Mouse (Mus musculus): Measurements from ENCODE around the gene Pitpna. TPM values are rescaled to one million over a fixed set of nuclear protein-coding genes. Genes with fewer than 3 reads are reported as not detected.

The Pitpna gene
- polyA plus RNA-seq, 1 experiment from 2014 or later: 141 TPM

GRCm38 (mm10) chr11:75572301-75572791 is 15.6 kb upstream of the Pitpna start:
- TF ChIP-seq CTCF (IDR thresholded peaks at IDR 0.05): no peak
- in situ Hi-C loops (cut with MboI; ENCODE audit: low pct_unique_long_range_greater_than_20kb): loop anchor here (5.0 to 10.0 kb wide), 2 partner anchors 40 to 178 kb away; partner anchors contain the start of gene Slc43a2
- ATAC-seq: no peak
- POLR2A ChIA-PET: interaction anchor here (0.5 to 2.2 kb wide), 3 partner anchors 42 to 52 kb away, joined by 3 to 10 read pairs (median 3); partner anchors contain the start of gene Slc43a2
- CTCF ChIA-PET: interaction anchor here (0.9 to 3.2 kb wide), 4 partner anchors 9 to 170 kb away, joined by 3 to 26 read pairs (median 6); partner anchors contain the start of gene Slc43a2
- no peaks in the 10 kb centered on the region for H3K27me3 ChIP-seq
- DNase-seq (ENCODE audit: low read depth, low spot score): no peak

GRCm38 (mm10) chr11:75572854-75573650 is 14.8 kb upstream of the Pitpna start:
- in situ Hi-C loops (cut with MboI; ENCODE audit: low pct_unique_long_range_greater_than_20kb): loop anchor here (5.0 to 10.0 kb wide), 2 partner anchors 41 to 178 kb away; partner anchors contain the start of gene Slc43a2
- TF ChIP-seq CTCF (IDR thresholded peaks at IDR 0.05): no peak
- POLR2A ChIA-PET: interaction anchor here (0.8 to 2.2 kb wide), 2 partner anchors 42 to 53 kb away, joined by 3 to 10 read pairs; partner anchors contain the start of gene Slc43a2
- peak; percentile 77 for ATAC-seq
- H3K27me3 ChIP-seq: no peaks in the 10 kb centered on the region
- CTCF ChIA-PET: interaction anchor here (0.9 to 3.2 kb wide), 5 partner anchors 10 to 171 kb away, joined by 3 to 26 read pairs (median 4); partner anchors contain the start of gene Slc43a2
- no peak for DNase-seq (ENCODE audit: low read depth, low spot score)

DNA sequence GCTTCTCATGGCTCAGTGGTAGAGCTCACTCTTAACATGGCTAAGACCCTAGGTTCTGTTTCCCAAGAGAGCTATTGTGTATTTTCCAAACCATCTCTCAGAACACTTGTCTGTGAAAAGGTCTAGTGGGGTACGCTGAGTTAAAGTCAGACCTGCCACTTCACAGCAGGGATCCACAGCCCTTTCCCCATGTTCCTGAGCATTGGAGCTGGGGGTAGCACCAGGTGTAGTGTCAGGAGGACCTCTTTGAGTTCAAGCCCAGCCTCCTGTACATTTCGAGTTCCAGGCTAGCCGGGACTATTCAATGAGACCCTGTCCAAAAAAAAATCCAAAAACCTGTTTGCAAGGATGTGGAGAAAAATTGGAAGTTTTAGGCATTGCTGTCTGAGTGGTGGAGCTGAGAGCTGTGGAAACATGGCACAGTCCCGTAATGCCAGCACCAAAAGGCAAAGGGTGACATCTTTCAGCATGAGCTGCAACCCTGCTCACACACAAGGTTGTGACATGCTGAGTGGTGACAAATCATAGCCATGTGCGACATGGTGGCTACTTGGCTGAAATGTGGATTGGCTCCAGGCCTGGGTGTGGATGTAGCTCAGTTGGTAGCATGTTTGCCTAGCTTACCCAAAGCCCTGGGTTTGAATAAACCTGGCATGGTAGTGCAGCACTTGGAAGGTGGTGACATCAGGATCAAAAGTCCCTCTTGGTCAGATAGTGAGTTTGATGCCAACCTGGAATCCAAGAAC is 13.3 kb upstream of the Pitpna start:
- no peaks in the 10 kb centered on the region for H3K27me3 ChIP-seq
- DNase-seq (ENCODE audit: low read depth, low spot score): no peak
- ATAC-seq: no peak
- no peak for TF ChIP-seq CTCF (IDR thresholded peaks at IDR 0.05)
- ChIA-PET POLR2A (interaction anchor here (2.2 kb wide), 1 partner anchor 44 kb away, joined by 10 read pairs; the partner anchor contains the start of gene Slc43a2), CTCF (interaction anchor here (0.8 to 3.2 kb wide), 4 partner anchors 12 to 55 kb away, joined by 3 to 26 read pairs (median 4); partner anchors contain the start of gene Slc43a2)
- in situ Hi-C loops (cut with MboI; ENCODE audit: low pct_unique_long_range_greater_than_20kb): loop anchor here (5.0 to 10.0 kb wide), 2 partner anchors 42 to 180 kb away; partner anchors contain the start of gene Slc43a2

GRCm38 (mm10) chr11:75575560-75576123 is 12.3 kb upstream of the Pitpna start:
- ATAC-seq: no peak
- in situ Hi-C loops (cut with MboI; ENCODE audit: low pct_unique_long_range_greater_than_20kb): loop anchor here (10.0 kb wide), 1 partner anchor 181 kb away; no protein-coding TSS in a partner anchor

DNA sequence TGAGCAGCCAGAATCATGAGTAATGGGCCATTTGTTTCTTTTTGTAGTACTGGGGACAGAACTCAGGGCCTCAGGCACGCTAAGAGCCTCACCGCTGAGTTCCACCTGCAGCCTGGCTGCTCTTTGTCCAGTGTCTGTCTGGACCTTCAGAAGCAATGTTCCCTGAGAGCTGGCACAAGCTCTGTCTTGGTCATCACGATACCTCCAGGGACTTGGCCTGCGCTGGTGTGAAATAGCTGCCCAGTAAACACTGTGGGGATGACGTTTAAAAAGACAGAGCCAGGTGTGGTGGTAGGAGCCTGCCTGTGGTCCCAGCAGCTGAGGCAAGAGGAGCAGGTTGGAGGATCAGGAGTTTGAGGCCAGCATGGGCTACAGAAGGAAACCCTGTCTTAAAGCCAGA is 9.3 kb upstream of the Pitpna start:
- CTCF ChIA-PET: interaction anchor here (3.9 kb wide), 1 partner anchor 48 kb away, joined by 15 read pairs; the partner anchor contains the start of gene Slc43a2
- H3K27me3 ChIP-seq: no peaks in the 10 kb centered on the region
- POLR2A ChIA-PET: interaction anchor here (1.2 kb wide), 1 partner anchor 9 kb away, joined by 4 read pairs; no protein-coding TSS in a partner anchor
- no peak for ATAC-seq
- in situ Hi-C loops (cut with MboI; ENCODE audit: low pct_unique_long_range_greater_than_20kb): loop anchor here (10.0 kb wide), 1 partner anchor 184 kb away; no protein-coding TSS in a partner anchor
- no peak for DNase-seq (ENCODE audit: low read depth, low spot score)
- no peak for TF ChIP-seq CTCF (IDR thresholded peaks at IDR 0.05)

More at GRCm38 (mm10) chr11:75575560-75576123, 12.3 kb upstream of the Pitpna start:
- no peak for DNase-seq (ENCODE audit: low read depth, low spot score)
- no peaks in the 10 kb centered on the region for H3K27me3 ChIP-seq
- ChIA-PET POLR2A (no interaction called here), CTCF (interaction anchor here (1.0 to 3.9 kb wide), 2 partner anchors 9 to 45 kb away, joined by 3 to 15 read pairs; partner anchors contain the start of gene Slc43a2)
- TF ChIP-seq CTCF (IDR thresholded peaks at IDR 0.05): no peak

DNA sequence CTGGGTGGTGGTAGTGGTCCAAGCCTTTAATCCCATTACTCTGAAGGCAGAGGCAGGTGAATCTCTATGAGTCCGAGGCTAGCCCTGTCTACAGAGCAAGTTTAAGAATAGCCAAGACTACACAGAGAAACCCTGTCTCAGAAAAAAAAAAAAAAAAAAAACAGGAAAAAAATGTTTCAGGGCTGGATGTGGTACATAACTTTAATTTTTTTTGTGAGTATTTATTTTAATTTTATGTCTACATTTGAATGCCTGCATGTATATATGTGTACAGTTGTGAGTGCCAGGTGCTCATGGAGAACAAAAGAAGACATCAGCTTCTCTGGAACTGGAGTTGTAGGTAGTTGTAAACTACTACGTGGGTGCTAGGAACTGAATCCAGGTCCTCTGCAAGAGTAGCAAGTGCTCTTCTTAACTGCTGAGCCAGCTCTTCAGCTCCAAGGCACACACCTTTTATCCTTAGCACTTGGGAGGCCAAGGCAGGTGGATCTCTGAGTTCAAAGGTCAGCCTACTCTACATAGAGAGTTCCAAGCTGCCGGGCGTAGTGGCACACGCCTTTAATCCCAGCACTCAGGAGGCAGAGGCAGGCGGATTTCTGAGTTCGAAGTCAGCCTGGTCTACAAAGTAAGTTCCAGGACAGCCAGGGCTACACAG is 6.3 kb upstream of the Pitpna start:
- in situ Hi-C loops (cut with MboI; ENCODE audit: low pct_unique_long_range_greater_than_20kb): no loop called here
- DNase-seq (ENCODE audit: low read depth, low spot score) (no peak), ATAC-seq (no peak)
- ChIA-PET CTCF (no interaction called here), POLR2A (interaction anchor here (0.7 to 0.8 kb wide), 2 partner anchors 51 to 70 kb away, joined by 5 to 7 read pairs; no protein-coding TSS in a partner anchor)
- TF ChIP-seq CTCF (IDR thresholded peaks at IDR 0.05): no peak
- no peaks in the 10 kb centered on the region for H3K27me3 ChIP-seq

- CTCF ChIA-PET: no interaction called here
- ATAC-seq (no peak), DNase-seq (ENCODE audit: low read depth, low spot score) (no peak)
- H3K27me3 ChIP-seq: no peaks in the 10 kb centered on the region
- POLR2A ChIA-PET: no interaction called here
- in situ Hi-C loops (cut with MboI; ENCODE audit: low pct_unique_long_range_greater_than_20kb): no loop called here
- no peak for TF ChIP-seq CTCF (IDR thresholded peaks at IDR 0.05)
Observed at GRCm38 (mm10) chr11:75583521-75583920, 4.4 kb upstream of the Pitpna start.

DNA sequence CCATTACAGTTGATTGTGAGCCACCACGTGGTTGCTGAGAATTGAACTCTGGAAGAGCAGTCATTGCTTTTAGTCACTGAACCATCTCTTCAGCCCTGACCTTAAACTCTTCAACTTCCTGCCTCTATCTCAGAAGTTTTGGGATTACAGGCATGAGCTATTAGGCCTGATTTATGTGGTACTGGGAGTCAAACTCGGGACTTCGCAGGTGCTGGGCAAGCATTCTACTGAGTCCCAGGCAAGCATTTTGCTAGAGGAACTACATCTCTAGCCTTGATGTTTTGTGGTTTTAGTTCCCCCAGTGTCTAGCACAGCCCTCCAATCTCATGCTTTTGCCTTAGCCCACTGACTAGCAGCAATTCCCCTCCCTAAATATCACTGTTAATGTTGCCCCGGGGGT is 2.8 kb upstream of the Pitpna start:
- ChIA-PET CTCF (interaction anchor here (1.0 kb wide), 1 partner anchor 9 kb away, joined by 3 read pairs; no protein-coding TSS in a partner anchor), POLR2A (no interaction called here)
- no peak for DNase-seq (ENCODE audit: low read depth, low spot score)
- in situ Hi-C loops (cut with MboI; ENCODE audit: low pct_unique_long_range_greater_than_20kb): no loop called here
- no peak for ATAC-seq
- TF ChIP-seq CTCF (IDR thresholded peaks at IDR 0.05): no peak
- H3K27me3 ChIP-seq: no peaks in the 10 kb centered on the region

DNA sequence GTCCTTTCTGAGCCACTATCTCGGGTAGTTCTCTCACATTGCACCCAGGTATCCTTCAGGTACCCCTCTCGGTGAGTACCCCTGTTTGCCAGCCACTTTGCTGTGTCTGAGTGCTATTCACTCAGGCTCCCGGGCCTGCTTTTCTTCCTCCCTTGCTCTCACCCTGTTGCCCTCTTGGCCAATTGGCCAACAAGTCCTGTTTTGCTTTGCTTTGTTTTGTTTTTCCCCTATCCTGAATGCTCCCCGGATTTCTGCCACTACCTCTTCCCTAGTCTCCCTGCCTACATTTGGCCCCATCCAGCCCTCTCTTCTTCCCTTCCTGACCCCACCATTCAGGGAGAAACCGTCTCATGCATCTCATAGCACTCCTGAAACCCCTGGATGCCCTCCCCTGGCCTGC is 1.9 kb upstream of the Pitpna start:
- CTCF ChIA-PET: interaction anchor here (0.8 kb wide), 1 partner anchor 56 kb away, joined by 3 read pairs; no protein-coding TSS in a partner anchor

More for the DNA sequence above, 1.9 kb upstream of the Pitpna start:
- H3K27me3 ChIP-seq: no peaks in the 10 kb centered on the region
- in situ Hi-C loops (cut with MboI; ENCODE audit: low pct_unique_long_range_greater_than_20kb): no loop called here
- DNase-seq (ENCODE audit: low read depth, low spot score) (no peak), ATAC-seq (no peak)
- POLR2A ChIA-PET: interaction anchor here (1.8 kb wide), 1 partner anchor 15 kb away, joined by 7 read pairs; no protein-coding TSS in a partner anchor
- TF ChIP-seq CTCF (IDR thresholded peaks at IDR 0.05): no peak
